Mouse (Mus musculus): Measurements from ENCODE around the gene Auts2. TPM values are rescaled to one million over a fixed set of nuclear protein-coding genes. Genes with fewer than 3 reads are reported as not detected.

Auts2 gene
- polyA plus RNA-seq, 1 experiment from 2014 or later: 70.3 TPM

- no peak overlapping the region for H3K4me3 ChIP-seq (ENCODE audit: low read depth, low read length)
- no peaks in the 10 kb centered on the region for H3K27me3 ChIP-seq (ENCODE audit: control insufficient read depth, insufficient read depth, low read length)
- WGBS: 74% methylated on average over 5 of the region's 5 CpGs
- H3K9me3 ChIP-seq (ENCODE audit: control insufficient read depth, low read length): no peaks in the 10 kb centered on the region
- H3K4me1 ChIP-seq (replicated peaks; ENCODE audit: control insufficient read depth, insufficient read depth, low read length): no peaks in the 10 kb centered on the region; the same call in 1 of the 2 replicates
- ATAC-seq (ENCODE audit: low FRiP score) (no peak), DNase-seq (ENCODE audit: low spot score) (no peak)
- no peak overlapping the region for H3K27ac ChIP-seq (ENCODE audit: low read depth, low read length)
- no peak overlapping the region for H3K4me2 ChIP-seq (replicated peaks; ENCODE audit: low read depth, low read length)
- H3K36me3 ChIP-seq (ENCODE audit: control insufficient read depth, insufficient read depth, low read length): no peaks in the 10 kb centered on the region
- no peak overlapping the region for H3K9ac ChIP-seq (ENCODE audit: low read depth, low read length)
Measured at GRCm38 (mm10) chr5:131946801-131947200, 596.3 kb downstream of the Auts2 start.

DNA sequence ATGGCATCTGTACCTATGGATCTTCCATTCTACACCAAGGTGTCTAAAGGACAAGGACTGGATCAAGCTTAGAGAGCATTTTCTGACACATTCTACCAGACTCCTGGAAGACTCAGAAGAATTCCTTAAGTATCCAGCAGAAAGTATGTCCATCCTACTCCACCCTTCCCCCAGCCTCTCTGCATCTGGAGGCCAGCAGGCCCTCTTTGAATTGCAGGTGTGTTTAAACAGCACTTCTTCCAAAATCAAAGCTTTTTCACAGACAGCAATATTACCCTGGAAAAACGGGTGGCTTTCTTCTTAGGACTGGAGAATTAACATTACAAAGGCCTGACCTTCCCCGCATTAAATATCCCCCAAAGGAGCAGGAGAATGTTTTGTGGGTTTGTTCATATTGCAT is 598.4 kb downstream of the Auts2 start:
- 11% methylated on average over 2 of the region's 2 CpGs for WGBS
- no peaks in the 10 kb centered on the region for H3K27me3 ChIP-seq (ENCODE audit: control insufficient read depth, insufficient read depth, low read length)
- no peaks in the 10 kb centered on the region for H3K36me3 ChIP-seq (ENCODE audit: control insufficient read depth, insufficient read depth, low read length)
- no peak overlapping the region for H3K27ac ChIP-seq (ENCODE audit: low read depth, low read length)
- no peak overlapping the region for H3K9ac ChIP-seq (ENCODE audit: low read depth, low read length)
- H3K4me1 ChIP-seq (replicated peaks; ENCODE audit: control insufficient read depth, insufficient read depth, low read length): no peaks in the 10 kb centered on the region; the same call in 1 of the 2 replicates
- ATAC-seq (ENCODE audit: low FRiP score) (no peak), DNase-seq (ENCODE audit: low spot score) (no peak)
- no peaks in the 10 kb centered on the region for H3K9me3 ChIP-seq (ENCODE audit: control insufficient read depth, low read length)
- H3K4me2 ChIP-seq (replicated peaks; ENCODE audit: low read depth, low read length): no peak overlapping the region
- H3K4me3 ChIP-seq (ENCODE audit: low read depth, low read length): no peak overlapping the region

GRCm38 (mm10) chr5:131928696-131929095 is 614.4 kb downstream of the Auts2 start:
- ATAC-seq (ENCODE audit: low FRiP score) (no peak), DNase-seq (ENCODE audit: low spot score) (no peak)
- Histone ChIP-seq H3K9ac (ENCODE audit: low read depth, low read length) (no peak overlapping the region), H3K36me3 (ENCODE audit: control insufficient read depth, insufficient read depth, low read length) (no peaks in the 10 kb centered on the region), H3K4me2 (replicated peaks; ENCODE audit: low read depth, low read length) (no peak overlapping the region), H3K4me1 (replicated peaks; ENCODE audit: control insufficient read depth, insufficient read depth, low read length) (no peaks in the 10 kb centered on the region), H3K4me3 (ENCODE audit: low read depth, low read length) (no peak overlapping the region), H3K27ac (ENCODE audit: low read depth, low read length) (no peak overlapping the region), H3K27me3 (ENCODE audit: control insufficient read depth, insufficient read depth, low read length) (no peaks in the 10 kb centered on the region), H3K9me3 (ENCODE audit: control insufficient read depth, low read length) (no peaks in the 10 kb centered on the region)
- 74% methylated on average over 7 of the region's 7 CpGs for WGBS

GRCm38 (mm10) chr5:131922759-131923158 is 620.4 kb downstream of the Auts2 start:
- H3K4me3 ChIP-seq (ENCODE audit: low read depth, low read length): no peak overlapping the region
- no peak overlapping the region for H3K9ac ChIP-seq (ENCODE audit: low read depth, low read length)
- no peaks in the 10 kb centered on the region for H3K27me3 ChIP-seq (ENCODE audit: control insufficient read depth, insufficient read depth, low read length)
- no peak overlapping the region for H3K27ac ChIP-seq (ENCODE audit: low read depth, low read length)
- no peaks in the 10 kb centered on the region for H3K36me3 ChIP-seq (ENCODE audit: control insufficient read depth, insufficient read depth, low read length)
- no peak for DNase-seq (ENCODE audit: low spot score)
- no peak for ATAC-seq (ENCODE audit: low FRiP score)
- H3K4me2 ChIP-seq (replicated peaks; ENCODE audit: low read depth, low read length): no peak overlapping the region
- no peaks in the 10 kb centered on the region for H3K9me3 ChIP-seq (ENCODE audit: control insufficient read depth, low read length)
- WGBS: 83% methylated on average over 4 of the region's 4 CpGs
- H3K4me1 ChIP-seq (replicated peaks; ENCODE audit: control insufficient read depth, insufficient read depth, low read length): peaks cover 6% of the 10 kb centered on the region

- Histone ChIP-seq H3K9ac (ENCODE audit: low read depth, low read length) (no peak overlapping the region), H3K27ac (ENCODE audit: low read depth, low read length) (no peak overlapping the region), H3K36me3 (ENCODE audit: control insufficient read depth, insufficient read depth, low read length) (no peaks in the 10 kb centered on the region), H3K9me3 (ENCODE audit: control insufficient read depth, low read length) (no peaks in the 10 kb centered on the region), H3K27me3 (ENCODE audit: control insufficient read depth, insufficient read depth, low read length) (no peaks in the 10 kb centered on the region), H3K4me3 (ENCODE audit: low read depth, low read length) (no peak overlapping the region), H3K4me2 (replicated peaks; ENCODE audit: low read depth, low read length) (no peak overlapping the region), H3K4me1 (replicated peaks; ENCODE audit: control insufficient read depth, insufficient read depth, low read length) (peaks cover 6% of the 10 kb centered on the region)
- no peak for ATAC-seq (ENCODE audit: low FRiP score)
- no peak for DNase-seq (ENCODE audit: low spot score)
- 79% methylated on average over 5 of the region's 5 CpGs for WGBS
Measured at GRCm38 (mm10) chr5:131922118-131922517, 621.0 kb downstream of the Auts2 start.

GRCm38 (mm10) chr5:131919983-131920777 is 623.0 kb downstream of the Auts2 start:
- Histone ChIP-seq H3K27me3 (ENCODE audit: control insufficient read depth, insufficient read depth, low read length) (no peaks in the 10 kb centered on the region), H3K36me3 (ENCODE audit: control insufficient read depth, insufficient read depth, low read length) (no peaks in the 10 kb centered on the region), H3K9me3 (ENCODE audit: control insufficient read depth, low read length) (no peaks in the 10 kb centered on the region), H3K9ac (ENCODE audit: low read depth, low read length) (no peak overlapping the region), H3K4me1 (replicated peaks; ENCODE audit: control insufficient read depth, insufficient read depth, low read length) (peaks cover 6% of the 10 kb centered on the region), H3K4me3 (ENCODE audit: low read depth, low read length) (no peak overlapping the region), H3K4me2 (replicated peaks; ENCODE audit: low read depth, low read length) (no peak overlapping the region), H3K27ac (ENCODE audit: low read depth, low read length) (no peak overlapping the region)
- WGBS: 48% methylated on average over 12 of the region's 12 CpGs
- peak; percentile 61 for ATAC-seq (ENCODE audit: low FRiP score)
- DNase-seq (ENCODE audit: low spot score): peak; percentile 24

DNA sequence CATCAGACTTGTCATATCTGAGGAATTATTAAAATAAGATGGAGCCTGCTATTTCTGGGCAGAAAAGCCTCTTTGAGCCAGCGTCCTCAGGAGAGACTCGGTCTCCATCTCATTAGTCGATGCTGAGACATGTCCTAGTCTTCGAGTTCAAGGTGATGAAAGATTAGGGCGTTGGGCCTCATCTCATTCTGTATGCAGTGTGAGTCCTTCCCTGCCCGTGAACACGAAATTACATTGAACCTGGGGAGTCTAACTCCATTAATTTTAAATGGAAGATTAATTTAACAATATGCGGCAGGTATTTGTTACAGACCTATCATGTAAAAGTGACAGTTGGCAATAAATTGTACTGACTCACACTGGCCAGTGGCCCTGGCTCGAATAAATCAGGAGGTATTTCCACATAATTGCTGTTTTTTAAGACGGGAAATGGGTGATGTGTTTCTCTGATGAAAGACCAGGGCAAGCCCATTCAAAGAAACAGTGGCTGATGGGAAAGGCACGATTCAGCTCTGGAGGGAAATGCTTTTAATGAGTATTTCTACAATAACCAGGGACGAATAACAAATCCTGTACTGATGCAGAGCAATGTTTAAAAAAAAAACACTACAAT is 626.2 kb downstream of the Auts2 start:
- no peak for DNase-seq (ENCODE audit: low spot score)
- H3K4me1 ChIP-seq (replicated peaks; ENCODE audit: control insufficient read depth, insufficient read depth, low read length): peaks cover 6% of the 10 kb centered on the region
- 67% methylated on average over 12 of the region's 12 CpGs for WGBS
- ATAC-seq (ENCODE audit: low FRiP score): peak; percentile 51; the same call in 1 of the 2 replicates
- no peak overlapping the region for H3K9ac ChIP-seq (ENCODE audit: low read depth, low read length)
- no peaks in the 10 kb centered on the region for H3K27me3 ChIP-seq (ENCODE audit: control insufficient read depth, insufficient read depth, low read length)
- no peak overlapping the region for H3K4me2 ChIP-seq (replicated peaks; ENCODE audit: low read depth, low read length)
- H3K36me3 ChIP-seq (ENCODE audit: control insufficient read depth, insufficient read depth, low read length): no peaks in the 10 kb centered on the region
- no peaks in the 10 kb centered on the region for H3K9me3 ChIP-seq (ENCODE audit: control insufficient read depth, low read length)
- H3K4me3 ChIP-seq (ENCODE audit: low read depth, low read length): no peak overlapping the region
- H3K27ac ChIP-seq (ENCODE audit: low read depth, low read length): no peak overlapping the region

- Histone ChIP-seq H3K9ac (ENCODE audit: low read depth, low read length) (no peak overlapping the region), H3K4me2 (replicated peaks; ENCODE audit: low read depth, low read length) (no peak overlapping the region), H3K4me1 (replicated peaks; ENCODE audit: control insufficient read depth, insufficient read depth, low read length) (no peaks in the 10 kb centered on the region; the same call in 1 of the 2 replicates), H3K9me3 (ENCODE audit: control insufficient read depth, low read length) (no peaks in the 10 kb centered on the region), H3K27ac (ENCODE audit: low read depth, low read length) (no peak overlapping the region), H3K36me3 (ENCODE audit: control insufficient read depth, insufficient read depth, low read length) (no peaks in the 10 kb centered on the region), H3K4me3 (ENCODE audit: low read depth, low read length) (no peak overlapping the region), H3K27me3 (ENCODE audit: control insufficient read depth, insufficient read depth, low read length) (no peaks in the 10 kb centered on the region)
- DNase-seq (ENCODE audit: low spot score): no peak
- WGBS: 49% methylated on average over 8 of the region's 8 CpGs
- no peak for ATAC-seq (ENCODE audit: low FRiP score)
Measured at GRCm38 (mm10) chr5:131913562-131913961, 629.6 kb downstream of the Auts2 start.

DNA sequence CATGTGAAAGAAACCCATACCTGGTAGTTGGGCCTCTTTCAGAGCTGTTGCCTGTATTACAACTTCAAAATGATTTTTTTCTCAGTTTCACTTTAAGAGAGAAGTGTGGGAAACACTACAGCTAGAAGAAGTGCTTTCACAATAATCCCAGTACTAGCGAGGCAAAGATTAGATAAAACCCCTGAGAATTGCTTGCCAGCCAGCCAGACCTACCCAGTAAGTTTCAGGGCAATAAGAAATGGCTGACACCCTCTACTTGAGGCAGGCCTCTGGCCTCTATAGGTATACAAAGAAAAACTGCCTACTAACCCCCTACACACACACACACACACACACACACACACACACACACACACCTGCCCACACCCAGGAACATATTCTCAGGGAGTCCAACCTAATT is 630.2 kb downstream of the Auts2 start:
- no peaks in the 10 kb centered on the region for H3K9me3 ChIP-seq (ENCODE audit: control insufficient read depth, low read length)
- no peaks in the 10 kb centered on the region; the same call in 1 of the 2 replicates for H3K4me1 ChIP-seq (replicated peaks; ENCODE audit: control insufficient read depth, insufficient read depth, low read length)
- ATAC-seq (ENCODE audit: low FRiP score): no peak
- no peak for DNase-seq (ENCODE audit: low spot score)
- no peak overlapping the region for H3K27ac ChIP-seq (ENCODE audit: low read depth, low read length)
- no peak overlapping the region for H3K4me2 ChIP-seq (replicated peaks; ENCODE audit: low read depth, low read length)
- H3K4me3 ChIP-seq (ENCODE audit: low read depth, low read length): no peak overlapping the region
- no peaks in the 10 kb centered on the region for H3K36me3 ChIP-seq (ENCODE audit: control insufficient read depth, insufficient read depth, low read length)
- 70% methylated on average over 1 of the region's 1 CpGs for WGBS
- H3K27me3 ChIP-seq (ENCODE audit: control insufficient read depth, insufficient read depth, low read length): no peaks in the 10 kb centered on the region
- no peak overlapping the region for H3K9ac ChIP-seq (ENCODE audit: low read depth, low read length)

All from hindbrain, embryonic 11.5 days (tissue).